Mouse (Mus musculus) heart, postnatal 0 days (tissue): Measurements from ENCODE around the gene Nek4.

Experiments
- CTCF ChIP-seq: IDR thresholded peaks from 2 replicates; pipeline ENCODE4 v1.5.1; 2016; ENCODE audit warnings: antibody characterized with exemption, control low read depth, low read depth
- EP300 ChIP-seq: IDR thresholded peaks from 2 replicates; pipeline ENCODE4 v1.6.1; 2016; ENCODE audit warnings: antibody characterized with exemption, low read depth

DNA sequence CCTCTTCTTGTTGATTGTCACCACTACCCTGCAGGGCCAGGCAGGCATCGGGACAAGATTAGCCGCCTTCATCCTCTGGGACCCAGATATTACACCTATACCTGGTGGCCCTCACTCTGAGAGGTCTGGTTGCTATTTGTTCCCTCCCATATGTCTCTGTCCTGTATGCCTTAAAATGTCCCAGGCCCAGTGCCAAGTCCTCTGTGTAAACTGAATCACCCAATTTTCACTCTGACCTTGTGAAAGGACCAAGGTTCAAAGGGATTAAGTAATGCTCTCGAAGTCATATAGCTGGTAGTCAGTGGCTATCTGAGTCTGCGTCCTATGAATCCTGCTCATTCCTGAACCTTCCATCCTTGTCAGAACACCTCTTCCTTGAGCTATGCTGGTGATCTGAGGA lies 20.8 kb upstream of the Nek4 start:
- no peak for TF ChIP-seq CTCF
- no peak for TF ChIP-seq EP300
